Mouse (Mus musculus) liver, adult 2 months (tissue): Measurements from ENCODE around the gene 4933406M09Rik. TPM values are rescaled to one million over a fixed set of nuclear protein-coding genes. Genes with fewer than 3 reads are reported as not detected.

Experiments used
- DNase-seq: peaks from one replicate; pipeline ENCODE4 v3.0.0-alpha.2; 2011; ENCODE audit warnings: low read depth, low spot score; ENCODE audit errors: extremely low read depth
- H3K27ac ChIP-seq: fragments of 200-500 bp; replicated peaks from 2 replicates; pipeline ENCODE4 v1.5.1; 2012; ENCODE audit warnings: low read depth, mild to moderate bottlenecking, control low read depth, inconsistent platforms, low read length; ENCODE audit not compliant: insufficient read depth
- H3K27me3 ChIP-seq: fragments of 200-500 bp; 2 replicates; pipeline ENCODE4 v1.6.1; 2012; ENCODE audit warnings: mild to moderate bottlenecking, moderate library complexity, low read length, inconsistent platforms; ENCODE audit not compliant: control insufficient read depth, insufficient read depth
- H3K36me3 ChIP-seq: fragments of 200-500 bp; 2 replicates; pipeline ENCODE4 v1.6.1; 2012; ENCODE audit warnings: low read length, inconsistent platforms; ENCODE audit not compliant: control insufficient read depth, insufficient read depth
- H3K4me1 ChIP-seq: fragments of 200-500 bp; 2 replicates; pipeline ENCODE4 v1.6.1; 2011; ENCODE audit warnings: low read length; ENCODE audit not compliant: control insufficient read depth, insufficient read depth
- H3K4me3 ChIP-seq: fragments of 200-500 bp; 2 replicates; pipeline ENCODE4 v1.5.1; 2011; ENCODE audit warnings: low read depth, mild to moderate bottlenecking, control low read depth, low read length, moderate library complexity; ENCODE audit not compliant: insufficient read depth
- H3K79me2 ChIP-seq: fragments of 200-500 bp; 2 replicates; pipeline ENCODE4 v1.6.1; 2012; ENCODE audit warnings: inconsistent platforms, mild to moderate bottlenecking, low read length, moderate library complexity; ENCODE audit not compliant: control insufficient read depth, insufficient read depth
- H3K9ac ChIP-seq: fragments of 200-500 bp; 2 replicates; pipeline ENCODE4 v1.6.1; 2012; ENCODE audit warnings: low read depth, mild to moderate bottlenecking, control low read depth, inconsistent platforms, low read length
- CTCF ChIP-seq: fragments of 200-500 bp; IDR thresholded peaks from 2 replicates; pipeline ENCODE4 v1.5.1; 2011; ENCODE audit warnings: low read depth, low read length, control low read depth
- POLR2A ChIP-seq: fragments of 200-500 bp; IDR thresholded peaks from 2 replicates; pipeline ENCODE4 v1.6.1; 2011; ENCODE audit warnings: low read length, control low read depth; ENCODE audit not compliant: insufficient read depth; ENCODE audit errors: extremely low read depth
- WGBS: fragments of 180-500 bp; shearing (Covaris S2); methylation state at CpG from one replicate; pipeline ENCODE4 v1.1.7; 2018; 5-methylcytosine and 5-hydroxymethylcytosine counted together
- polyA plus RNA-seq: library from polyadenylated mRNA; depleted of rRNA; stranded (reverse); fragments of >200 nt; gene quantifications from 2 replicates; pipeline ENCODE4 v1.2.3, GENCODE M21; 2012
- total RNA-seq: library from RNA; depleted of rRNA; stranded (reverse); fragments of >200 nt; gene quantifications from 2 replicates; pipeline ENCODE4 v1.2.3, GENCODE M21; 2014

Gene 4933406M09Rik
- total and polyA plus RNA-seq, 2 experiments = not detected

GRCm38 (mm10) chr1:134363194-134363593 lies 22.5 kb upstream of the 4933406M09Rik start:
- no peak overlapping the region for H3K4me3 ChIP-seq
- no peak for DNase-seq
- H3K79me2 ChIP-seq = peaks cover 8% of the 10 kb centered on the region; the same call in 1 of the 2 replicates
- H3K9ac ChIP-seq = no peak overlapping the region
- TF ChIP-seq POLR2A (no peak), CTCF (no peak)
- no peak overlapping the region for H3K27ac ChIP-seq
- 82% methylated on average over 4 of the region's 4 CpGs for WGBS
- H3K36me3 ChIP-seq = peaks cover 13% of the 10 kb centered on the region
- peaks cover 8% of the 10 kb centered on the region for H3K4me1 ChIP-seq
- no peaks in the 10 kb centered on the region for H3K27me3 ChIP-seq

GRCm38 (mm10) chr1:134365491-134365890 lies 20.2 kb upstream of the 4933406M09Rik start:
- Histone ChIP-seq H3K36me3 (no peaks in the 10 kb centered on the region), H3K9ac (no peak overlapping the region), H3K27ac (no peak overlapping the region), H3K27me3 (no peaks in the 10 kb centered on the region), H3K79me2 (no peaks in the 10 kb centered on the region), H3K4me3 (no peak overlapping the region), H3K4me1 (peaks cover 2% of the 10 kb centered on the region; the same call in 1 of the 2 replicates)
- DNase-seq = no peak
- no peak for TF ChIP-seq POLR2A
- TF ChIP-seq CTCF = no peak
- WGBS = 76% methylated on average over 5 of the region's 5 CpGs

- H3K9ac ChIP-seq = no peak overlapping the region
- DNase-seq = peak; percentile 47
- H3K36me3 ChIP-seq = no peaks in the 10 kb centered on the region
- H3K27me3 ChIP-seq = no peaks in the 10 kb centered on the region
- WGBS = 56% methylated on average over 9 of the region's 9 CpGs
- no peaks in the 10 kb centered on the region for H3K4me1 ChIP-seq
- H3K4me3 ChIP-seq = no peak overlapping the region
- H3K79me2 ChIP-seq = no peaks in the 10 kb centered on the region
- TF ChIP-seq POLR2A (no peak), CTCF (peak; percentile 38)
- no peak overlapping the region for H3K27ac ChIP-seq
Measured at GRCm38 (mm10) chr1:134368777-134369337, 16.9 kb upstream of the 4933406M09Rik start.

DNA sequence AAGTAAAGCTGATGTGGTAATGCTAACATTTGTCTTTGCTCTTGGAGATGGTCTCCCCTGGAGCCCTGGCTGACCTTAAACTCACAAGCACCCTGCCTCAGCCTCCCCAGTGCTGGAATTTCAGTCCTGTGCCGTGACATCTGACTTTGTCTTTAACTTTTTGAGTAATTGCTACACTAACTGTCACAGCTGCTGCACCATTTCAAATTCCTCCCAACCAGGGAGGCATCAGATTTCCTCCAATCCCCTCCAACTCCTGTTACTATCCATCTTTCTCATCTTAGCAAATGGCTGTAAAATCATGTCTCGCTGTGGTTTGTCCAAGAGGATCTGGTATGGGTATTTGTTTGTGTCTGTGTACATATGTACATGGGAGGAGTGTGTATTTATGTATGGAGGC lies 11.6 kb upstream of the 4933406M09Rik start:
- no peaks in the 10 kb centered on the region for H3K79me2 ChIP-seq
- no peaks in the 10 kb centered on the region for H3K27me3 ChIP-seq
- H3K4me1 ChIP-seq = no peaks in the 10 kb centered on the region
- TF ChIP-seq POLR2A (no peak), CTCF (no peak)
- H3K27ac ChIP-seq = no peak overlapping the region
- DNase-seq = no peak
- no peak overlapping the region for H3K9ac ChIP-seq
- WGBS = 77% methylated on average over 2 of the region's 2 CpGs
- no peaks in the 10 kb centered on the region for H3K36me3 ChIP-seq
- no peak overlapping the region for H3K4me3 ChIP-seq

- H3K27ac ChIP-seq = no peak overlapping the region
- 84% methylated on average over 2 of the region's 2 CpGs for WGBS
- H3K79me2 ChIP-seq = no peaks in the 10 kb centered on the region
- H3K9ac ChIP-seq = no peak overlapping the region
- no peak overlapping the region for H3K4me3 ChIP-seq
- H3K36me3 ChIP-seq = no peaks in the 10 kb centered on the region
- peaks cover 4% of the 10 kb centered on the region; the same call in 1 of the 2 replicates for H3K4me1 ChIP-seq
- DNase-seq = no peak
- TF ChIP-seq POLR2A = no peak
- no peak for TF ChIP-seq CTCF
- 0 out of 2 replicates have a peak, but pooled peaks cover 3% of the 10 kb centered on the region for H3K27me3 ChIP-seq
Measured at GRCm38 (mm10) chr1:134381051-134381450, 4.7 kb upstream of the 4933406M09Rik start.
